Mouse (Mus musculus) layer of hippocampus, adult 2 months (tissue): ENCODE data around the gene Fignl1. TPM values are rescaled to one million over a fixed set of nuclear protein-coding genes. Genes with fewer than 3 reads are reported as not detected.

Experiments
- DNase-seq, 2 experiments: peaks; one replicate each; pipeline ENCODE4 v3.0.0; 2022; ENCODE audit warnings: low spot score in 2 of 2
- H3K27ac ChIP-seq: fragments of 200-600 bp; 2 replicates; pipeline ENCODE4 v1.8.1; 2022
- H3K4me3 ChIP-seq: fragments of 200-600 bp; 2 replicates; pipeline ENCODE4 v1.8.1; 2022; ENCODE audit warnings: mild to moderate bottlenecking
- CTCF ChIP-seq: fragments of 200-600 bp; conservative IDR thresholded peaks from 2 replicates; pipeline ENCODE4 v1.8.1; 2022; ENCODE audit warnings: antibody characterized with exemption, mild to moderate bottlenecking, moderate library complexity
- total RNA-seq, 2 experiments: library from RNA; stranded (reverse); gene quantifications; 2 replicates each; pipeline ENCODE4 v1.2.3; 2021

The Fignl1 gene
- total RNA-seq, 2 experiments from 2014 or later: 0.61 to 0.67 TPM

DNA sequence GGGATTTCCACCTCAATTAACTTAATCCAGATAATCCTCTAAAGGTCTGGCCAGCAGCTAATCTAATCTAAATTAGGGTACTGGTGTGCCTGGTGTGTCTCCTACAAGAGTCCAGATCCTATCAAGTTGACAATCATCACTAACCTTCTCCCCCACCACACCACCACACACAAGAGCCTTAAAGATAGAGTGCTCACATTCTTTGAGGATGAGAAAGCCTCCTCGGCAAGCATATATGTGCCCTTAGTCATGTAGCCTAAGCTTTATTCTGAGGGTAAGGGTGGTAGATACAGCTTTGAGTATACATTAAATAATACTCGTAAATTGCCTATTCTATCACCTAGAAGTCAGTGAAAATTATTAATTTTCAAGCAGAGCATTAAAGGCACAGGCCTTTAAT, 32.0 kb upstream of the Fignl1 start:
- Histone ChIP-seq H3K27ac (no peak overlapping the region), H3K4me3 (no peak overlapping the region)
- DNase-seq: no peak
- TF ChIP-seq CTCF: no peak

DNA sequence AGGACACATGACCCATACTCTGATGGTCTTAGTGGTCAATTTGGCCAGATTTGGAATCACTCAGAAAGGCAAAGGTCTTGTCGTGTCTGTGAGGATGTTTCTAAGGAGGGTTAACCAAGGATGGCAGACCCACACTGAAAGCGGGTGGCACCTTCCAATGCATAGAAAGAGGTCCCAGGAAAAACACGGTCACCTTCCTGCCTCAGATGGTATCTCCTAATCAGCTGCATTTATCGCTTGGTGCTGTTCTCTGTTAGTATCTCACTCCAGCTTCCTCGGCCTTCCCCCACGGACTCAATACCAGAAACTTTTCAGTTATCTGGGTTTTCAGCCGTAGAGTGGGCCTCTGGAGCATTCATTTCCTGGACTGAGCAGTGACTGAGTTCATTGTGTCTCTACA, 31.1 kb upstream of the Fignl1 start:
- Histone ChIP-seq H3K27ac (no peak overlapping the region), H3K4me3 (no peak overlapping the region)
- no peak for TF ChIP-seq CTCF
- DNase-seq: no peak

- TF ChIP-seq CTCF: no peak
- no peak overlapping the region for H3K27ac ChIP-seq
- no peak overlapping the region for H3K4me3 ChIP-seq
- DNase-seq: no peak
Observed at GRCm38 (mm10) chr11:11837384-11837783, 28.6 kb upstream of the Fignl1 start.

DNA sequence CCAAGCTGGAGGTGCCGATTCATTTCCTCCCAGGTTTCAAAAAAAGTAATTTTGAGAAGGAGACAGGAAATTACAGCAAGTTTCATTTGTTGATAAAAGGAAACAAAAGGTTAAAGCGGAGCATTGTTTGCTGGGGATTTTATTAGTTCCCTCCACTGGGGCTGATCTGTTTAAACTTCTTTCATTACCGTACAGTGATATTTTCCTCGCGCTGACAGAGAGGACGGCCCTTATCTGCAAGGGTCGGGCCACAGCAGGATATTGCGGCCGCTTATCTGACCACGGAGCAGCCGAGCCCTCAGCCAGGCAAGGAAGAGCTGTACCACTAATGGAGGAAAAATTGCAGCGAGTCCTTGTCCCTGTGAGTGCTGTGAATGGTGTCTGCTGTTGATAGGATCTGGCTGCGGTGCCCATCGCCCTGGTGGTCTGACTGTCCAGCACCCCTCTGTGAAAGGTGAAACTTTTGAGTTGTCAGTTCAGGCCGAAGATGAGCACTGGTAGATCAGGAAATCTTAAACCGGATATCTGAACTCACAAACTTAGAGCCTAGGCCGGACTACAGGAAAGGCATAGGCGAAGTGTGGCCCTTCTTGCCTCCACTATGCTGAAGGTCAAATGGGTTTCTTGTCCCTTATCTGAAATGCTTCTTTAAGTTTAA, 28.1 kb upstream of the Fignl1 start:
- DNase-seq: no peak
- Histone ChIP-seq H3K4me3 (no peak overlapping the region), H3K27ac (no peak overlapping the region)
- TF ChIP-seq CTCF: no peak

DNA sequence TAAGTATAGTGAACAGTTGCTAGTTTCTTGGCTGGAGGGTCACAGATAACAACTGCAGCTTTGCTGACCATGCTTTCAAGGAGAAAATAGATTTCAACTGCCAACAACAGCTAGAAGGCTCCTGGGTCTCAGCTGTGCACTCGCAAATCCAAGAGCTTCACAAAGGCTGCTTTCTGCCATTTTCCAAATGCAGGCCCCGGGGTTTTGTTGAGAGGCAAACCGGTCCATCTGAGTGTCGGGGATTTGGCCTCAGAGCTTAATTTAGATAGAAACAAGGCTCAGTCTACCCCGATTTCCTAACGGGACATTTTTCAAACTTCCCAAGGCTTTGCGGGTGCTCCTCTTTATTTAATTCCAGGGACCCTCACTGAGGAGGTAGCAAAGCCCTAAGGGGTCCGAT, 27.5 kb upstream of the Fignl1 start:
- Histone ChIP-seq H3K27ac (no peak overlapping the region), H3K4me3 (no peak overlapping the region)
- TF ChIP-seq CTCF: no peak
- DNase-seq: no peak

- Histone ChIP-seq H3K27ac (no peak overlapping the region), H3K4me3 (no peak overlapping the region)
- no peak for DNase-seq
- no peak for TF ChIP-seq CTCF
Observed at GRCm38 (mm10) chr11:11835791-11836190, 27.0 kb upstream of the Fignl1 start.

GRCm38 (mm10) chr11:11835361-11835760, 26.6 kb upstream of the Fignl1 start:
- no peak for TF ChIP-seq CTCF
- Histone ChIP-seq H3K4me3 (no peak overlapping the region), H3K27ac (no peak overlapping the region)
- no peak for DNase-seq

- no peak for DNase-seq
- Histone ChIP-seq H3K27ac (no peak overlapping the region), H3K4me3 (no peak overlapping the region)
- TF ChIP-seq CTCF: no peak
Observed at GRCm38 (mm10) chr11:11833100-11833499, 24.3 kb upstream of the Fignl1 start.

GRCm38 (mm10) chr11:11832755-11833084, 24.0 kb upstream of the Fignl1 start:
- H3K27ac ChIP-seq: no peak overlapping the region
- H3K4me3 ChIP-seq: no peak overlapping the region
- TF ChIP-seq CTCF: no peak
- DNase-seq: no peak

- no peak for DNase-seq
- H3K27ac ChIP-seq: no peak overlapping the region
- H3K4me3 ChIP-seq: no peak overlapping the region
- TF ChIP-seq CTCF: no peak
Observed at GRCm38 (mm10) chr11:11831940-11832754, 23.4 kb upstream of the Fignl1 start.

DNA sequence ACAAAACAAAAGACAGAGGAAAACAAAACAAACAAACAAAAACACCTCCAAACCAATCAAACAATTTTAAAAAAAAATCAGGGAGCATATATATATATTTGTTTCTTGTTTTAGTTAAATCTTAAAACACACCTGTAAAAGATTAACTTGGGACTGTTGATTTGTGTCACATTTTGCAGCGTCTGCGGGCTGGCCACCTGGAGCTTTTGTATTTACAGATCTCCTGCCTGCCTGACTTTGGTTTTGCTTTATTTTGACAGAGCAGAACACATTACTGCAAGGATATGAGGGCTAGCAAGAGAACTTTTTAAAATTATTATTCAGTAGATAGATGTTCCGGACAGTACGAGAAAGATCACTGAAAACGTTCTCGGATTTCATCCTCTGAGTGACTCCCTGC, 22.8 kb upstream of the Fignl1 start:
- no peak overlapping the region for H3K4me3 ChIP-seq
- no peak for DNase-seq
- H3K27ac ChIP-seq: no peak overlapping the region
- no peak for TF ChIP-seq CTCF

DNA sequence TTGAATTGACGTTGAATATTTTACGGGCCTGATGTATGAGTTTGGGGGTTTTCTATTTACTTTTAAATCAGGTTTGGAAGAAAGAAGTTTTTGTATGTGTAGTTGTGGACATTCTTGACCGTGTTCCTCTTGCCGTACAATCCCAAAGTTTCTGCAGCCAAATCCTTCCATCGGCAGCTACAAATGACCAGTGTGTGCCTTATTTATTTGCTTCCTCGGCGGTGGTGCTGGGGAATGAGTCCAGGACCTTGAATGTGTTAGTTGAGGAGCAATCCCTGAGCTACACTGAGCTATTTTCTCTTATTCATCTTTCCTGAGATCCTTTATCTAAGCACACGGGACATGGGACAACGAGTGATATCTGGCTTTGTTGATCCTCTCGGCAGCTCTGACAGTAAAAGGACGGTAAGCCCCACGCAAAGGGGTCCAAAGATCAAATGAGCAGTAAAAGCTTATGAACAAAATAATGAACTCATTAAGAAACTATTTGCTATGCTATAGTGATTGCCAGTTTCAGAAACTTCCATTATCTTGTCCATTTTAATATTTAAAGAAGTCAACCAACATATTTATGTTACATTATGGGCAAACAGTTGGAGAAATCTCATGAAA, 22.2 kb upstream of the Fignl1 start:
- TF ChIP-seq CTCF: no peak
- DNase-seq: no peak
- Histone ChIP-seq H3K4me3 (no peak overlapping the region), H3K27ac (no peak overlapping the region)

DNA sequence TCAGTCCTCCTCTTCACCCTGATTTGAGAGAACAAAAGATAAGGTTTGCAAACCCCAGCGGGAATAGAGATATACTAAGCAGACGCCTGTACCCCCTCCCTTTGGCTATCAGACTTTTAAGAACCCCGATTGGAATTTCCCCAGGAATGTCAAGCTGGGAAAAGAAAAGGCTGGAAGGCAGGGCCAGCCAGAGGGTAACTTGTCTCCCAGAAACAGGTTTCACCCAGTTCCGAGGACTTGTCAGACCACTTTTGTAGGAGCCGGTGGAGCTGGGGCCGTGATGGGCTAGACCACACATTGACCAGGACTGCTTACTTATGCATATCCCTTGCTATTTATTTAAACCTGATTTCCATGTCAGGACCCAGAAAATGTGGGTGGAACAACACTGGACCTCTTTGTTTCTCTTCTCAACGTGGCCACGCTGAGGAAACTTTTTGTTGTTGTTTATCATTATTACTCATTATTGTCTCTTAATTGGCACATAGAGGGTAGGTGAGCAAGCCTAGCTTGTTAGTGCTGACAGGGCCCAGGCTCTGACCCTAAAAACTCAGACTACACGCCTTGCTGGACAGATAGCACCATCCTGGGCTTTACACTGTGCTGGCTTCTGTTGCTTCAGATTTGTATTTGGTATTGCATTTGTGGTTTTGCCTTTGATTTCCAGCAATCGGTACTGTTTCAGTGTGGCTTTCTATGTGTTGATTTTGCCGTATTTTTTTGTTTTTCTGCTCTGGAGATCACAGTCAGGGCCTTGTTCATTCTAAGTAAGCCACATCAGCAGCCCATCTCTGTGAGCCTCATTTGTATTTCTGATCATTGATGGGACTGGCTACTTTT, 20.6 kb upstream of the Fignl1 start:
- no peak overlapping the region for H3K4me3 ChIP-seq
- H3K27ac ChIP-seq: no peak overlapping the region
- DNase-seq: no peak
- no peak for TF ChIP-seq CTCF
